Mouse (Mus musculus) MEL (cell line): ENCODE data around the gene Tssk3. TPM values are rescaled to one million over a fixed set of nuclear protein-coding genes. Genes with fewer than 3 reads are reported as not detected.
A peak's percentile ranks its signal among the peaks of the same experiment; 100 is the strongest.

Experiments used
- DNase-seq: peaks from one replicate; pipeline ENCODE4 v3.0.0; 2011; ENCODE audit warnings: low read depth, low spot score
- H3K27ac ChIP-seq: 2 replicates; pipeline ENCODE4 v1.5.1; 2012; ENCODE audit warnings: low read depth, mild to moderate bottlenecking, control low read depth, low read length, moderate library complexity; ENCODE audit not compliant: control insufficient read depth
- H3K27me3 ChIP-seq, 2 experiments: fragments of 150-350 bp in 1 of 2; sonication (generic) in 1 of 2; 2 replicates each; pipeline ENCODE4 v1.6.1; 2012; ENCODE audit warnings: low read length in 2 of 2, mild to moderate bottlenecking in 2 of 2, improper control_type of control experiment in 1 of 2, moderate library complexity in 1 of 2; ENCODE audit not compliant: insufficient read depth in 2 of 2, control insufficient read depth in 1 of 2
- H3K36me3 ChIP-seq, 2 experiments: 2 replicates each; pipeline ENCODE4 v1.6.1; 2012 to 2014; ENCODE audit warnings: low read length in 2 of 2, improper control_type of control experiment in 1 of 2, inconsistent platforms in 1 of 2, mild to moderate bottlenecking in 1 of 2; ENCODE audit not compliant: insufficient read depth in 2 of 2, control insufficient read depth in 1 of 2
- H3K4me1 ChIP-seq, 2 experiments: fragments of 150-350 bp in 1 of 2; sonication (generic) in 1 of 2; 2 replicates each; pipeline ENCODE4 v1.6.1; 2012; ENCODE audit warnings: low read length in 2 of 2, improper control_type of control experiment in 1 of 2, mild to moderate bottlenecking in 1 of 2; ENCODE audit not compliant: insufficient read depth in 2 of 2, control insufficient read depth in 1 of 2
- H3K4me3 ChIP-seq, 2 experiments: fragments of 150-350 bp in 1 of 2; sonication (generic) in 1 of 2; 2 replicates each; pipeline ENCODE4 v1.5.1; 2012; ENCODE audit warnings: low read depth in 2 of 2, low read length in 2 of 2, mild to moderate bottlenecking in 2 of 2, moderate library complexity in 2 of 2, control low read depth in 1 of 2, improper control_type of control experiment in 1 of 2; ENCODE audit not compliant: control insufficient read depth in 1 of 2, insufficient read depth in 1 of 2
- H3K79me2 ChIP-seq: 2 replicates; pipeline ENCODE4 v1.6.1; 2012; ENCODE audit warnings: mild to moderate bottlenecking, low read length, moderate library complexity; ENCODE audit not compliant: control insufficient read depth, poor library complexity, insufficient read depth
- H3K9ac ChIP-seq: 2 replicates; pipeline ENCODE4 v1.6.1; 2012; ENCODE audit warnings: low read depth, mild to moderate bottlenecking, control low read depth, low read length, moderate library complexity; ENCODE audit not compliant: control insufficient read depth, poor library complexity, severe bottlenecking
- H3K9me3 ChIP-seq: fragments of 150-350 bp; sonication (generic); replicated peaks from 2 replicates; pipeline ENCODE4 v1.6.1; 2012; ENCODE audit warnings: mild to moderate bottlenecking, low read length, improper control_type of control experiment, moderate library complexity; ENCODE audit not compliant: insufficient read depth
- CHD1 ChIP-seq: IDR thresholded peaks from 2 replicates; pipeline ENCODE4 v1.6.1; 2012; ENCODE audit warnings: low read depth, mild to moderate bottlenecking, inconsistent platforms, low read length, improper control_type of control experiment
- CHD2 ChIP-seq: IDR thresholded peaks from 2 replicates; pipeline ENCODE4 v1.6.1; 2011; ENCODE audit warnings: low read length, improper control_type of control experiment
- CTCF ChIP-seq, 3 experiments: IDR thresholded peaks in 2 of 3; conservative IDR thresholded peaks in 1 of 3; 2 replicates each; pipeline ENCODE4 v1.5.1; 2011 to 2012; ENCODE audit warnings: low read length in 3 of 3, low read depth in 2 of 3, mild to moderate bottlenecking in 2 of 3, improper control_type of control experiment in 1 of 3, inconsistent platforms in 1 of 3, mixed read lengths in 1 of 3, moderate library complexity in 1 of 3; ENCODE audit not compliant: control insufficient read depth in 1 of 3, insufficient read depth in 1 of 3, poor library complexity in 1 of 3, severe bottlenecking in 1 of 3
- HCFC1 ChIP-seq: IDR thresholded peaks from 2 replicates; pipeline ENCODE4 v1.6.1; 2012; ENCODE audit warnings: low read depth, mild to moderate bottlenecking, inconsistent platforms, low read length, improper control_type of control experiment, moderate library complexity
- JUND ChIP-seq: IDR thresholded peaks from 2 replicates; pipeline ENCODE4 v1.6.1; 2011; ENCODE audit warnings: low read depth, mild to moderate bottlenecking, improper control_type of control experiment, low read length
- MAFK ChIP-seq: IDR thresholded peaks from 2 replicates; pipeline ENCODE4 v1.6.1; 2011; ENCODE audit warnings: low read depth, mild to moderate bottlenecking, low read length, improper control_type of control experiment, borderline replicate concordance
- MAX ChIP-seq: IDR thresholded peaks from 2 replicates; pipeline ENCODE4 v1.6.1; 2011; ENCODE audit warnings: low read length, improper control_type of control experiment
- MAZ ChIP-seq: IDR thresholded peaks from 2 replicates; pipeline ENCODE4 v1.6.1; 2012; ENCODE audit warnings: low read depth, mild to moderate bottlenecking, inconsistent platforms, low read length, improper control_type of control experiment
- MEF2A ChIP-seq: IDR thresholded peaks from 2 replicates; pipeline ENCODE4 v1.6.1; 2014; ENCODE audit warnings: low read depth, mild to moderate bottlenecking, inconsistent platforms, low read length, improper control_type of control experiment; ENCODE audit not compliant: poor library complexity, insufficient replicate concordance, severe bottlenecking; ENCODE audit errors: extremely low read depth
- MXI1 ChIP-seq: IDR thresholded peaks from 2 replicates; pipeline ENCODE4 v1.6.1; 2011; ENCODE audit warnings: mild to moderate bottlenecking, low read depth, low read length, improper control_type of control experiment
- POLR2AphosphoS2 ChIP-seq: IDR thresholded peaks from 2 replicates; pipeline ENCODE4 v1.6.1; 2011; ENCODE audit warnings: low read length, improper control_type of control experiment
- POLR2AphosphoS5 ChIP-seq: IDR thresholded peaks from 2 replicates; pipeline ENCODE4 v1.6.1; 2012; ENCODE audit warnings: low read depth, borderline replicate concordance, mild to moderate bottlenecking, inconsistent platforms, low read length, moderate library complexity, mixed read lengths
- SMC3 ChIP-seq: IDR thresholded peaks from 2 replicates; pipeline ENCODE4 v1.6.1; 2011; ENCODE audit warnings: low read depth, low read length, improper control_type of control experiment
- TAL1 ChIP-seq: IDR thresholded peaks from 2 replicates; pipeline ENCODE4 v1.6.1; 2012; ENCODE audit warnings: mild to moderate bottlenecking, inconsistent platforms, low read length, moderate library complexity, mixed read lengths
- UBTF ChIP-seq: IDR thresholded peaks from 2 replicates; pipeline ENCODE4 v1.6.1; 2012; ENCODE audit warnings: low read depth, mild to moderate bottlenecking, inconsistent platforms, low read length, improper control_type of control experiment, moderate library complexity, borderline replicate concordance; ENCODE audit not compliant: insufficient read depth
- USF1 ChIP-seq: IDR thresholded peaks from 2 replicates; pipeline ENCODE4 v1.6.1; 2014; ENCODE audit warnings: low read depth, mild to moderate bottlenecking, inconsistent platforms, low read length, improper control_type of control experiment, moderate library complexity
- USF2 ChIP-seq, 2 experiments: IDR thresholded peaks; 2 replicates each; pipeline ENCODE4 v1.6.1; 2011 to 2012; ENCODE audit warnings: improper control_type of control experiment in 2 of 2, low read length in 2 of 2, borderline replicate concordance in 1 of 2, inconsistent platforms in 1 of 2, low read depth in 1 of 2, mild to moderate bottlenecking in 1 of 2; ENCODE audit not compliant: insufficient read depth in 1 of 2
- ZC3H11A ChIP-seq: IDR thresholded peaks from 2 replicates; pipeline ENCODE4 v1.6.1; 2012; ENCODE audit warnings: low read depth, mild to moderate bottlenecking, inconsistent platforms, low read length, improper control_type of control experiment
- ZMIZ1 ChIP-seq: IDR thresholded peaks from 2 replicates; pipeline ENCODE4 v1.6.1; 2012; ENCODE audit warnings: low read depth, mild to moderate bottlenecking, inconsistent platforms, low read length, improper control_type of control experiment, moderate library complexity
- polyA plus RNA-seq, 2 experiments: library from polyadenylated mRNA; stranded (reverse) in 1 of 2; unstranded in 1 of 2; fragments of >175 nt in 1 of 2; fragments of >200 nt in 1 of 2; gene quantifications; 2 replicates each; pipeline versions ENCODE4 v1.2.1 to v1.2.4; 2012; ENCODE audit warnings: low replicate concordance in 2 of 2, low read depth in 1 of 2; ENCODE audit not compliant: insufficient read length in 2 of 2, insufficient read depth in 1 of 2, missing spikeins in 1 of 2
- total RNA-seq: library from RNA; depleted of rRNA; stranded (reverse); fragments of 300-350 nt; gene quantifications from 2 replicates; pipeline ENCODE4 v1.2.3, GENCODE M21; 2012

The Tssk3 gene
- total and polyA plus RNA-seq, 3 experiments, result not detected

DNA sequence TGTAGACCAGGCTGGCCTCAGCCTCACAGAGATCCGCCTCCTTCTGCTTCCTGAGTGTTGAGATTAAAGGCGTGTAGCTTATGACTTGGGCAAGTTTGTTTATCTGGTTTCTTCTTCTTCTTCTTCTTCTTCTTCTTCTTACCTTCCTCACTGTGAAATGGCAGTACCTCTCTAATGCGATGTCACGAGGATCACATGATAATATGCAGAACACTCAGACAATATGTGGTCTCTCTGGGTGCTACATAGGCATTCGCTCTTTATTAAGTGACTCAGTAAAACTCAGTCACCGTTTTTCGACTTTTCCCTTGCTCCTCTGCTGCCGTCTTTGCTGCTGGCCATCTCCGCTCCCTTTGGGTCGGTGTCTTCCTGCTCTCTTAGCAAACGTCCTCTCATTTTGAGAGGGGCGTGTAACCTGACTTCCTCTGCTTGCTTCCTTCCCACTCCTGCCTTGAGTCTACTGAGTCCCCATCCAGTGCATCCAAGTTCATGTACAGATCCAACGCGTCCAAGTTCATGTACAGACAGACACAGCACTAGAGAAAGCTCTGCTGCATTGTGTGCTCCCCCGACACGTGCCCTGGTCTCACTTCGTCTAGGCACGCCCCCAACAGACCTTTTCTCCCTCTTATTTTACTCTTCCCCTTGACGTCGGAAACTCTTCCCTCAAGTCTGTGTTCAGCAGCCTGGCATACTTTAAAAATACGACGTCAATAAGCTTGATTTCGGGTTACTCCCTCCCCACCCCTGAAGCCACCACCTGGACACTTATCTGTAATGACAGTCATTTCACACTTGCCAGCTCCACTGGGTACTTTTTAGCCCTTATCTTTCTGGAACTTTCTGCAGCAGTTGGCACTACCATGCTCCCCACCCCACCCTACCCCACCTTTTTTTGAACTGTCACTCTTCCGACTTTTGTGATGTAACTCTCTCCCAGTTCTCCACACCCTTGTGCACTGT lies 27.4 kb downstream of the Tssk3 start (continued):
- TF ChIP-seq MAX (peak; percentile 38), HCFC1 (peak; percentile 27; the same call in 1 of the 2 replicates), MEF2A (no peak), USF2 (IDR thresholded peaks at IDR 0.05; ENCODE audit: borderline replicate concordance in 1 of 2, insufficient read depth in 1 of 2, low read depth in 1 of 2, low read length in 2 of 2) (no peak)

DNA sequence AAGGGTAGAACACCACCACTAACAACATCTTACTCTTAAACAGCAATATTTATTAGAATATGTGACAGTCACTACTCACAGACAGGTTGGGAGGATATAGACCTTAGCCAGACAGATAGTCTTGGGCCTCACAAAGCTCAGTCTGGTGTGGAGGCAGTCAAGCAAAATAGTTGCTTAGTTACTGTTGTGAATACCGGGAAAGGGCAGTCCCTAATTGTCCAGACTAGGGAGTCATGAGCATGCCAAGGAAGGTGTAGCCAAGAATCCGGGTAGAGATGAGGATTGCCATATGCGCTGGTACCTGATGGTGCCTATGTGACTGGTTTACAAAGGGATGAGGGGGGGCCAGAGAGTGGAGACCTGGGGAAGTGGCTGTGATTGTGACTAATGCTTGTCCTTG lies 28.7 kb downstream of the Tssk3 start:
- Histone ChIP-seq H3K79me2 (no peaks in the 10 kb centered on the region; the same call in 1 of the 2 replicates), H3K9ac (peak overlapping the region; percentile 87), H3K27me3 (no peaks in the 10 kb centered on the region), H3K27ac (no peak overlapping the region), H3K4me1 (peaks cover 14 to 23% of the 10 kb centered on the region in 2 experiments), H3K9me3 (no peaks in the 10 kb centered on the region), H3K36me3 (peaks cover 0 to 12% of the 10 kb centered on the region in 2 experiments; a peak in 2 of 4 replicates), H3K4me3 (peak overlapping the region; percentile 90)
- TF ChIP-seq CHD1 (no peak), UBTF (no peak), MAZ (no peak), JUND (no peak), USF2 (IDR thresholded peaks at IDR 0.05; ENCODE audit: borderline replicate concordance in 1 of 2, insufficient read depth in 1 of 2, low read depth in 1 of 2, low read length in 2 of 2) (no peak), SMC3 (no peak), CHD2 (no peak), USF1 (no peak), MAFK (no peak), POLR2AphosphoS5 (no peak), POLR2AphosphoS2 (no peak), ZMIZ1 (no peak), MAX (no peak), TAL1 (no peak), MXI1 (no peak), CTCF (IDR thresholded peaks at IDR 0.05 in 2 of 3, conservative IDR thresholded peaks at IDR 0.05 in 1 of 3; ENCODE audit: control insufficient read depth in 1 of 3, insufficient read depth in 1 of 3, low read depth in 2 of 3, low read length in 3 of 3, poor library complexity in 1 of 3, severe bottlenecking in 1 of 3) (no peak), ZC3H11A (no peak)
- DNase-seq, result no peak
